Mouse (Mus musculus): ENCODE measurements around the gene Gdpd3. TPM values are rescaled to one million over a fixed set of nuclear protein-coding genes. Genes with fewer than 3 reads are reported as not detected.

Gdpd3 gene
- total RNA-seq, 1 experiment = 4.0 TPM

DNA sequence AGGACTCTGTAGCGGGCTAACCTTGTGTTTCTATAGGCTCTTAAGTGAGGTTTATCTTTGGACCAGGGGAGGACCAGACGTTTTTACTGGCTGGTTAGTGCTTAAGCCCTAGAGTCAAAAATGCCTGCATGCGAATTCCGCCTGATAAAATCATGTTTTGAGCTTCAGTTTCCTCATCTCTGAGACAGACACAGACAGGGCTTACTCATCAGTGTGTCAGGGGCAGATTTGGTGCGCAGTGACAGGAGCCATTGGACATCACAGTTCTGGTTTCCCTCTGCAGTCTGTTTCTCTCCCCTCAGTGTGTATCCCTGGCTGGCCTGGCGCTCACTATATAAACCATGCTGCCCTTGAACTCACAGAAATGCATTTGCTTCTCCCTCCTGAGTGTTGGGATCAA lies 37.0 kb downstream of the Gdpd3 start:
- in situ Hi-C loops (cut with MboI; ENCODE audit: low sequenced_read_pairs in 2 of 2, unreplicated experiment in 2 of 2) = no loop called here
- H3K9ac ChIP-seq (ENCODE audit: insufficient read depth, low read depth, low read length, poor library complexity, severe bottlenecking) = no peak overlapping the region
- no peak for TF ChIP-seq HCFC1 (IDR thresholded peaks at IDR 0.05; ENCODE audit: borderline replicate concordance, insufficient read depth, low read length)
- no peak for TF ChIP-seq ZNF384 (IDR thresholded peaks at IDR 0.05; ENCODE audit: low read depth, low read length)
- no peak for TF ChIP-seq MAFK (IDR thresholded peaks at IDR 0.05; ENCODE audit: insufficient read depth, low read depth, low read length)
- no peak for TF ChIP-seq CHD2 (IDR thresholded peaks at IDR 0.05; ENCODE audit: low read depth, low read length)
- no peak for TF ChIP-seq ZC3H11A (IDR thresholded peaks at IDR 0.05; ENCODE audit: borderline replicate concordance, low read depth, low read length)

GRCm38 (mm10) chr7:126803751-126804150 lies 37.6 kb downstream of the Gdpd3 start:
- no peak overlapping the region for H3K4me3 ChIP-seq (ENCODE audit: insufficient read depth in 1 of 2, low read depth in 1 of 2, low read length in 2 of 2, poor library complexity in 1 of 2, severe bottlenecking in 1 of 2)
- no peaks in the 10 kb centered on the region for H3K9me3 ChIP-seq (ENCODE audit: control insufficient read depth, insufficient read depth, low read depth, low read length)
- peaks cover 6% of the 10 kb centered on the region; the same call in 1 of the 2 replicates for H3K36me3 ChIP-seq (ENCODE audit: control insufficient read depth, insufficient read depth, low read length, poor library complexity, severe bottlenecking)
- in situ Hi-C loops (cut with MboI; ENCODE audit: low sequenced_read_pairs in 2 of 2, unreplicated experiment in 2 of 2) = no loop called here
- H3K4me1 ChIP-seq (ENCODE audit: control insufficient read depth in 2 of 2, insufficient read depth in 2 of 2, low read length in 2 of 2, poor library complexity in 1 of 2) = peaks cover 0 to 12% of the 10 kb centered on the region in 2 experiments; a peak in 1 of 4 replicates
- H3K9ac ChIP-seq (ENCODE audit: insufficient read depth, low read depth, low read length, poor library complexity, severe bottlenecking) = no peak overlapping the region
- no peak for TF ChIP-seq ZC3H11A (IDR thresholded peaks at IDR 0.05; ENCODE audit: borderline replicate concordance, low read depth, low read length)
- no peak for TF ChIP-seq HCFC1 (IDR thresholded peaks at IDR 0.05; ENCODE audit: borderline replicate concordance, insufficient read depth, low read length)
- TF ChIP-seq CHD2 (IDR thresholded peaks at IDR 0.05; ENCODE audit: low read depth, low read length) = no peak
- no peak for TF ChIP-seq ZNF384 (IDR thresholded peaks at IDR 0.05; ENCODE audit: low read depth, low read length)
- no peak for TF ChIP-seq MAFK (IDR thresholded peaks at IDR 0.05; ENCODE audit: insufficient read depth, low read depth, low read length)
- no peak for DNase-seq (ENCODE audit: low read depth, low spot score)
- H3K27ac ChIP-seq (ENCODE audit: insufficient read depth, low read depth, low read length, poor library complexity, severe bottlenecking) = no peak overlapping the region

More for the DNA sequence above, 37.0 kb downstream of the Gdpd3 start:
- Histone ChIP-seq H3K4me1 (ENCODE audit: control insufficient read depth in 2 of 2, insufficient read depth in 2 of 2, low read length in 2 of 2, poor library complexity in 1 of 2) (peaks cover 0 to 12% of the 10 kb centered on the region in 2 experiments; a peak in 1 of 4 replicates), H3K36me3 (ENCODE audit: control insufficient read depth, insufficient read depth, low read length, poor library complexity, severe bottlenecking) (peaks cover 9% of the 10 kb centered on the region; the same call in 1 of the 2 replicates), H3K27ac (ENCODE audit: insufficient read depth, low read depth, low read length, poor library complexity, severe bottlenecking) (no peak overlapping the region), H3K4me3 (ENCODE audit: insufficient read depth in 1 of 2, low read depth in 1 of 2, low read length in 2 of 2, poor library complexity in 1 of 2, severe bottlenecking in 1 of 2) (no peak overlapping the region), H3K9me3 (ENCODE audit: control insufficient read depth, insufficient read depth, low read depth, low read length) (no peaks in the 10 kb centered on the region)
- DNase-seq (ENCODE audit: low read depth, low spot score) = no peak

DNA sequence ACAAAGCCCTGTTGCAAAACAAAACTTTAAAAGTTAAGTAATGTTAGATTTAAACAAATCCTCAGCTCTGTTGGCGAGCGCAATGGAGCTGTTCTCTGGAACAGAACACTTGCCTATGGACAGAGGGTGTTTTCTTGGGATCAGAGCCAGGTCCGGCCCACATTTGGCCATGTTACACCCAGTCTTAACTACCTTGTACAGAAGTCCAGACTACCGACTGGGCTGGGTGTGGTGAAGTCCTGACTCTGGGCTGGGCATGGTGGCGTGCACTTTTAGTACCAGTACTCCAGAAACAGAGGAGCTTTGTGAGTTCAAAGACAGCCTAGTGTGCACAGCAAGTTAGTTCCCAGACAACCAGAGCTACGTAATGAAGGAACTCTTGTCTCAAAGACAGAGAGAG lies 40.8 kb downstream of the Gdpd3 start:
- in situ Hi-C loops (cut with MboI; ENCODE audit: low sequenced_read_pairs in 2 of 2, unreplicated experiment in 2 of 2) = no loop called here
- Histone ChIP-seq H3K4me3 (ENCODE audit: insufficient read depth in 1 of 2, low read depth in 1 of 2, low read length in 2 of 2, poor library complexity in 1 of 2, severe bottlenecking in 1 of 2) (no peak overlapping the region), H3K4me1 (ENCODE audit: control insufficient read depth in 2 of 2, insufficient read depth in 2 of 2, low read length in 2 of 2, poor library complexity in 1 of 2) (peaks cover 0 to 6% of the 10 kb centered on the region in 2 experiments; a peak in 2 of 4 replicates), H3K9ac (ENCODE audit: insufficient read depth, low read depth, low read length, poor library complexity, severe bottlenecking) (no peak overlapping the region), H3K27ac (ENCODE audit: insufficient read depth, low read depth, low read length, poor library complexity, severe bottlenecking) (no peak overlapping the region), H3K9me3 (ENCODE audit: control insufficient read depth, insufficient read depth, low read depth, low read length) (no peaks in the 10 kb centered on the region), H3K36me3 (ENCODE audit: control insufficient read depth, insufficient read depth, low read length, poor library complexity, severe bottlenecking) (peaks cover 6% of the 10 kb centered on the region; the same call in 1 of the 2 replicates)
- DNase-seq (ENCODE audit: low read depth, low spot score) = no peak
- TF ChIP-seq CHD2 (IDR thresholded peaks at IDR 0.05; ENCODE audit: low read depth, low read length) (no peak), ZC3H11A (IDR thresholded peaks at IDR 0.05; ENCODE audit: borderline replicate concordance, low read depth, low read length) (no peak), ZNF384 (IDR thresholded peaks at IDR 0.05; ENCODE audit: low read depth, low read length) (no peak), MAFK (IDR thresholded peaks at IDR 0.05; ENCODE audit: insufficient read depth, low read depth, low read length) (no peak), HCFC1 (IDR thresholded peaks at IDR 0.05; ENCODE audit: borderline replicate concordance, insufficient read depth, low read length) (no peak)

DNA sequence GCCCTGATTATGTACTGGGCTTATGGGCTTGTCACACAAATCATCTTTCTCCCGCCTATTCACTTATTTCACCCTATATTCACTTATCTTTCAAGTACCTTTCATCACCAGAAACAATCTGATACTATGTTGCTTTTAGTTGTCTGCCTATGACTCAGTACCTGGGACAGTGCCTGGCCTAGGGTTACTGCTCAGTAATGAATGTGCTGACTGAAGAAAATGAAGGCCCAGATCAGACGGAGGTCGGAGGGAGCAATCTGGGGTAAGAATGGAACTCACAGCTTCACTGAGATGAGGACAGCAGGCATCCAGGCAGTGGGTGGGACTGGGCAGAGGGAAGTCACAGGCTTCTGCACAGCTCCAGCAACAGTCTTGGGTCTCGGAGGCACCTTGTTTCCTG lies 41.3 kb downstream of the Gdpd3 start:
- peaks cover 6% of the 10 kb centered on the region; the same call in 1 of the 2 replicates for H3K36me3 ChIP-seq (ENCODE audit: control insufficient read depth, insufficient read depth, low read length, poor library complexity, severe bottlenecking)
- TF ChIP-seq MAFK (IDR thresholded peaks at IDR 0.05; ENCODE audit: insufficient read depth, low read depth, low read length) = peak; percentile 59; the same call in 1 of the 2 replicates
- no peak for TF ChIP-seq CHD2 (IDR thresholded peaks at IDR 0.05; ENCODE audit: low read depth, low read length)
- in situ Hi-C loops (cut with MboI; ENCODE audit: low sequenced_read_pairs in 2 of 2, unreplicated experiment in 2 of 2) = no loop called here
- H3K27ac ChIP-seq (ENCODE audit: insufficient read depth, low read depth, low read length, poor library complexity, severe bottlenecking) = no peak overlapping the region
- H3K4me3 ChIP-seq (ENCODE audit: insufficient read depth in 1 of 2, low read depth in 1 of 2, low read length in 2 of 2, poor library complexity in 1 of 2, severe bottlenecking in 1 of 2) = no peak overlapping the region
- no peaks in the 10 kb centered on the region for H3K9me3 ChIP-seq (ENCODE audit: control insufficient read depth, insufficient read depth, low read depth, low read length)
- H3K4me1 ChIP-seq (ENCODE audit: control insufficient read depth in 2 of 2, insufficient read depth in 2 of 2, low read length in 2 of 2, poor library complexity in 1 of 2) = peaks cover 0 to 6% of the 10 kb centered on the region in 2 experiments; a peak in 2 of 4 replicates
- H3K9ac ChIP-seq (ENCODE audit: insufficient read depth, low read depth, low read length, poor library complexity, severe bottlenecking) = no peak overlapping the region
- no peak for DNase-seq (ENCODE audit: low read depth, low spot score)
